Mouse (Mus musculus) kidney, adult 18-20 months (tissue): ENCODE measurements at regions not wholly inside any gene's neighbourhood (a gene's known extent, or its start where the extent isn't known, plus 50 kb on each side); places are given as distances from the start of the nearest gene placed in this dataset.

Source experiments
- DNase-seq: peaks from one replicate; pipeline ENCODE4 v3.0.0; 2021

DNA sequence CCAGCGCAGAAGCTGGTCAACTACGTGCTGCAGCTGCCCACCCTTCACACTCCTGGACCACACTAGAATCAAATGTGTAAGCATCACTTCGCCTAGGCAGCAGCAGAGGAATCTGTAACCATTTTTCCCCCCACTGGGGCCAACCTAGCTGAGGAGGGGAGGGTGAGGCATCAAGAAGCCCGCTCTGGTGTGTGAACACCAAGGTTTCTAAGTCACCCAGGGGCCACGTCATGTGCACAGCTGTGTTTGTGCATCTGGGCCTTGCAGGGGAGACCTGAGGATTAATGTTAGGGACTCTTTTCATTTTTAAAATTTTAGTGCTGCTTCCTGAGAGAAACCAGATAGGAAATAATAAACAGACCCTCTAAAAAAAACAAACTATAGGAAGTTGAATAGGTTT lies 321.8 kb downstream of the Rnd3 start:
- DNase-seq = no peak

DNA sequence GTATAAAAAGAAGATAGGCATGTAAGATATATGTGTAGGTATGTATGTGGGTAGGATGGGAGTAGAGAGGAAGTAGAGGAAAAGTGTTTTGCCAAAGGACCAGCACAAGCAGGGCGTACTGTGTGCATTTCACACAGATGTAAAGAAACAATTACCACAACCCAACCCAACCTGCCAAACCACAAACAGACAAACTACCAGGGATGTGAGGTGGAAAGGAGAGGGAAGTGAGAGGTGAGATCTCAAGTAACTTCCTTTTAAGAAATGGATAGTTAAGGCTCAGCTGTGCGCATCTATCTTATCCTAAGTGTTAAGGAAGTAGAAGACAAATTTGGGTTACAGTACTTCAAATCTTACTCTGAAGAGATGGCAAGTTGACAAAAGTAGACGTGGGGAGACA lies 322.4 kb downstream of the Rnd3 start:
- DNase-seq = no peak

DNA sequence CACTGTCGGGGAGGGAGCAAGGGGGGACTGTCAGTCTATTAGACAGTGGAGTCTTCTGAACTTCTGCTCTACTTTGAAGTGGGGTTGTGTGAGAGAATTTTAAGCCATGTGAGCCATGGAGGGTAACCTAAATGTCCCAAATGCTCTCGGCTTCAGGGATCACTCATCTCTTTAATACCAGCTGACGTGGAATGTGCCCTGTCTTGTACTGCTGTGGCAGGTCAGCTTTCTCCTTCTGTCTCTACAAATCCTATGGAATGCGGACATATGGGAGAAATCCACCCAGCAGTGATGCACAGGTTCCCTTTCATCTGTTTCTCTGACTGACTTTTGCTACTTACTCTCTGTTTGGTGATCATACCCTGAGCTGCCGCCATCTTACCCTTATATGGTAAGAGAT lies 323.3 kb downstream of the Rnd3 start:
- DNase-seq = no peak

GRCm38 (mm10) chr2:50824782-50825181 lies 324.1 kb downstream of the Rnd3 start:
- no peak for DNase-seq

DNA sequence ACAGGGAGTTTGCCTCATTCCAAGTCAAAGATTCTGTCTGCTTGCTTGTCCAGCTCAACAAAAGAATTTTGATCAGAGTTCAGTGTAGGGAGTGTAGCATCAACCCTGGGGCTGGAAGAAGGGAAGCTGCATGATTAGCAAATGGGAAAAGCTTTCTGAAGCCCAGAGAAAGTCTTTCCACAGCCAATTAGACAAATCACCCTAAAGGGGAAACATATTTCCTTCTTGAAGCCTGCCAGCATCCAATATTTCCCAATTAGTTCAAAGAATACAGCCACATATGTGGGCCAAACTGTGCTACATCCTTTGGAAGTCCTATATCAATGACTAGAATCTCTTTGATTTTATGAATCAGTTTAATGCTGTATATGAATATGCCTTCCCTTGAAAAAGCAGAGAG lies 326.2 kb downstream of the Rnd3 start:
- no peak for DNase-seq

DNA sequence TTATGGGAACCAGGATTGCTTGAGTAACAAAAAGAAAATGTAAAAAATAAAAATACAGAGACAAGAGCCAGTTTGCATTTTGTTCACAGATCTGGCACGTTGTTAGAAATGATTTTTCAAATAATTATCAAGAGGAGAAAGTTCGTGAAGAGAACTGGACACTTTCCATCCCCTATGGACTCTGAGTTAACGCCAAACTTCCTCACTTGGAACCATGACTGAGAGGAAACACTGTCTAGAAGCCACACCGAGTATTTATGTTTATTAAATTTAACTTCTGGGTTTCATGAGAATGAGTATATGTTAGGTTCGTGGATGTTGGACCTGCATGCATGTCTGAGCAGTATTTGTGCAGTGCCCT lies 329.6 kb downstream of the Rnd3 start:
- no peak for DNase-seq

DNA sequence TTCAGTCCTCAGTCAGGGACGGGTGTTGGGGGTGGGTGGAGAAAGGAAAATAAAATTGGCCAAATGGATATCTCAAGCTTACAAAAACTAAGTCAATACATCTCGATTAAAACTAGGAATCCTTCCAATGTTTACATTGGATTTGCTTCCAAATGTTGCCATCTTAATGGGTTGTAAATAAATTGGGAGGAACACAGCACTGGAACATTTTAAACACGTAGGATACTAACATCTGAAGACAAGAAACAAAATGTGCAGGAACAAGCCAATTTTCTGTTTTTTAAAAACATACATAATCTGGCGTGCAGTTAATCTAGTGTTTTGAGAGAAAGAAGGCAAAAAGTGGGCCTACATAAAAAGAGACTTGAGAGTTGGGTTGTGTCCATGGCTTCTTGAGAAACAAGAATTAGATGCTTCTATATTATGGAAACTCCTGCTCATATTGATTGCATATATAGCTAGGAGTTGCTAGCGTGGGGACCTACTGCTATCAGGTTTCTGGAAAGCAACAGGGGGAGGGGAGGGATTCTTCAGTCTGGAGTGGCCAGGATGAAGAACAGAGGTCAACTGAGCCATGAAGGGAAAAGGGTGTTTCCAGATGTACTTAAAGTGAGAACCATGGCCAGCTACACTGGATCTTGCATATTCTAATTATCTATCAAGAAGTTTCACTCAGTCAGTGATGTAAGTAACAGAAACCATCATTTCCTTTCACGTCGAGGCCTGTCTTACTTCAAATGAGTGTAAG lies 330.2 kb downstream of the Rnd3 start:
- no peak for DNase-seq

DNA sequence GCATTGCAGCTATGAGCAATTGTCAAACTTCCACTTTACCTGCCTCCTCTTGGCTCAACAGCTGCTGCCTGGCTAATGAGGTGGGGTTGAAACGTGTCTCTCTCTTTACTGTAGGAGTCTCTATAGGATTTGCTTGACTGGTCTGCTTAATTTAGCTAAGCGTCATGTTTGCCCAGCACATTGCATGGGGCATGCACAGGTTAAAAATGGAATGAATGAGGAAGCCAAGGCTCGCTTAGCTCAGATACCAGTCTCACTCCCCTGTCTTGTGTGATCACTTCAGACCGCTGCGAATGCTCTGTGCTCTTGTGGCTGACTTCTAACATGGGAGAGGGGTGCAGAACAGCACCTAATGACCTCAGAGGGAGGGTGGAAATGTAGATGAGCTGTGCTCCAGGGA lies 332.5 kb downstream of the Rnd3 start:
- no peak for DNase-seq

- DNase-seq = no peak
Measured at GRCm38 (mm10) chr2:50815541-50815940, 333.4 kb downstream of the Rnd3 start.

GRCm38 (mm10) chr2:50813568-50814461 lies 335.1 kb downstream of the Rnd3 start:
- no peak for DNase-seq

DNA sequence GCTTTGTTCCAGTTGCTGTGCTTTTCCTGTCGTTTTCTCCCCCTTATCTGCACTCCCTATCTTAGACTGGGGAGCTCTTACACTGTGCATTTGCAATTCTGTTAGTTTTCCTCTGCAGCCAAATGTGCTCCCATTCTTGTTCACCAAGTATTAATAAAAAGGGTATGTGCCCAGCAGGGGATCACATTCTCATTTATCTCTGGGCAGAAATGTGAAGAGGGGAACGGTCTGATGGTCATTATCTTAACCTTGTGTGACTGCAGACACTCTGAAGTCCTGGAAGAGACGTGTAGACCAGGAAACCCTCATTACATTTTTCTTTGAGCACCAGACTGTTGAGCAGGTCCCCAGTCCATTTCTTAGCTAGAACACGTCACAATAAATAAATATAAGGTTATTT lies 336.6 kb downstream of the Rnd3 start:
- no peak for DNase-seq

DNA sequence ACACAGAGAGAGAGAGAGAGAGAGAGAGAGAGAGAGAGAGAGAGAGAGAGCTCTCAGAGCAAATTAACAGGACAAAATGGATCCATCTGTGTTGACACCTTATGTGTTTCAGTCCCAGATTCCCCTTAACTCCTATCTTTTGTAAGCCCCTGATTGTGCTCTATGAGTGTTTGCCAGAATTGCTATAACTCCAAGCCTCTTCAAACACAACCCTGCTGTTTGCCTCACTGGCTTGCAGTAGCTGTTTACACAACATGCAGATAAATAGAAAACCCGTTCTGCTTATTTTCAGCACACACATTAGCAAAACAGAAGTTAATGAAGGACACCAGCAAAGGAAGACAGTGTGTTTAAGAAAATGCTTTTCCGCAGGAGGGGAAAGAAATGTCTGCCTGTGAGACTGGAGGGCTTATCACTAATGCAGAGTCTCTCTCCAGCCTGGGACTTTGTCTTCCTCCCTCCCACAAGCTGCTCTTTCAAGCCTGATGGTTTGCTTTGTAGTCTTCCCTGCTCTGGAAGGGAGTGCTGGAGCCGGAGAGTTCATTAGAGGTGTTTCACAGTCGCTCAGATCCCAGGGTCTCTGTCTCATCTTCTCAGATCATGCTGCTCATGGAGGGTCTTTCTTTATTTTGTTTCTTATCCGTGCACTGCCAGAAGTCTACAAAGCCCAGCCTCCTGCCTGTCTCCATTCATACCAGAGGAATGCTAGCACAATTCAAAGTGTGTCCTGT lies 338.4 kb downstream of the Rnd3 start:
- DNase-seq = no peak

GRCm38 (mm10) chr2:50809823-50810222 lies 339.1 kb downstream of the Rnd3 start:
- no peak for DNase-seq

GRCm38 (mm10) chr2:50807162-50807960 lies 341.6 kb downstream of the Rnd3 start:
- no peak for DNase-seq

- no peak for DNase-seq
Measured at GRCm38 (mm10) chr2:50805645-50806044, 343.3 kb downstream of the Rnd3 start.

DNA sequence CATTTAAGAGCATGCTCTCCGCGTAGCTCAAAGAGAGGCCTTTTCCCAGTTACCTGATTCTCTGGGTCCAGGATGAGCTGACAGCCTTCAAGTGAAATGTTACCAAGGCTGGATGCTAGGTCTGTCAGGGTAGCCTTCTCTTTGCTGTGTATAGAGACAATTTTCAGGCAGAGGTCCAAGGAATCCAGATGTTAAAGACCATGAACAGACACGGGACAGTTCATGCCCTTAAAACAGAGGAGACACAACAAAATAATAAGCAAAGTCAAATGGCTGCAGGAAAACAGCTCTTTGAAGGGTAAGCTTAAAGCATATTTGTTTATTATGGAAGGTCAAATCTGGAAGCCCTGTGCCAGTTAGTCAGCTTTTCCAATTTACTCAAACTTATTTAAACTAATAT lies 352.8 kb downstream of the Rnd3 start:
- DNase-seq = no peak

DNA sequence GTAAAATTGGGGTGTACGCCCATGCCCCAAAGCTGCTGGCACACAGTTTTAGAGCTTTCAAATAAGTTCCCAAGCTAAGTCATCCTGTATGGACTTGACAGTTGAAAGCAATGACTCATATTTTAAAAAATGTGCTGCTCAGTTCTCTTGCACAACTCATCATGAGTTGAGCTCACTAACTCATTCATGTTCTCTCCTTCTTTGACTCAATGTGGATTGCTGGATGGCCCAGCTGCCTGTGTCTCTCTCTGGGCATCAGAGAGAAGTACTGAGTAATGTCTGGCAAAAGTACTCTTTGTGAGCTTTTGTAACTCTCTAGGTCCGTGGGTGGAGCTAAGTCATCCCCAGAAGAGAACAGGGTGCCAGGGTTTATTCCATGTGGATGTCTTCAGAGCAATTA lies 355.3 kb downstream of the Rnd3 start:
- no peak for DNase-seq

- no peak for DNase-seq
Measured at GRCm38 (mm10) chr2:50793067-50793466, 355.8 kb downstream of the Rnd3 start.

- no peak for DNase-seq
Measured at GRCm38 (mm10) chr2:50789051-50789651, 359.8 kb downstream of the Rnd3 start.

DNA sequence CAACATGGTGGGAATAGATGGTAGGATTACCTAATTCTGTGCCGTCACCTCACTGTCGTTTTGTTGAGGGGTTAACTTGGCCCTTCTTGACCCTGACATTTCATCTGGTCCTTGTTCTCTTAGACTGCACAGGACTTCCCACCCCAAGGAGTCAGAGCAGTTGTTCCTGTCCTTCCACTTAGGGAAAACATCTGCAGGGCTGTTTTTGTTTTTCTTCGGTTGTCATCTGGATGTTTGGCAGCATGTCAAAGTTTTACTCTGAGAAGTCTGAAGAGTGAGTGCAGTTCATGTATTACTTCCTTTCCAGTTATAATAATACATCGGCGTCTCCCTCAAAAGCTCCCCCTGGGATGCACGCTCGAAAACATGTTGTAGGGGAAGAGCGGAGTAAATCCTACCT lies 376.8 kb downstream of the Rnd3 start:
- DNase-seq = no peak

- no peak for DNase-seq
Measured at GRCm38 (mm10) chr2:50759016-50759415, 389.9 kb downstream of the Rnd3 start.

DNA sequence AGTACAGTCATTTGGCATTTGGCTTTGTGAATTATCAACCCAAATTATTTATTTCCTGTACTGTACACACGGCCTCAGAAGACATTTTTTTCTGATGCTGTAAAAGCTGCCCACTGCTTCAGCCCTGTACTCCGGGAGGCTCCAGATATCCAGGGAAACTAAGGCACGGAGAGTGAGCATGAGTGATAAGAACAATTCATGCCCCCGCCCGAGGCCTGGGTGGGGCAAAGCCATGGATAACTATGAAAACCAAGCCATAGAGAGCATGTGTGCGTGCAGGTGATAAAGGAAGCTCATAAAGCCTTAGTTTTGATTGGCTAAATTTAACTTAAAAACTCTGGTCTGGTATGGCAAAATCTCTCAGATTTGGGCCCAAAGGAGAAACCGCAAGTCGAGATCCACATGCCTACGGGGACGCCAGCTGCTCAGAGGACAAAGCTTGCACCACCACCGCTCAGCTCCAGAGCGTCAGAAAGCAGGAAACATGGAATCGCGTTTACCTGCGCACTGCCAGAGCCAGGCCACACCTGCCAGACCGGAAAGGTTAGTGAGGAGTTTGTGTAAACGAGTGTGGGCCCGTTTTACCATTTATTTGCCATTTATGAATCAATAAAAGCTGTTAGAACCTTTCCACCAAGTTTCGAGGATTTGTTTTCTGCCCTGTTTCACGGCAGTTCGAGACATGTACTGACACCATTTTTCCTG lies 390.9 kb downstream of the Rnd3 start:
- no peak for DNase-seq
